ENCODE assay signal across 31 mouse cellular contexts in the genomic region with DNA sequence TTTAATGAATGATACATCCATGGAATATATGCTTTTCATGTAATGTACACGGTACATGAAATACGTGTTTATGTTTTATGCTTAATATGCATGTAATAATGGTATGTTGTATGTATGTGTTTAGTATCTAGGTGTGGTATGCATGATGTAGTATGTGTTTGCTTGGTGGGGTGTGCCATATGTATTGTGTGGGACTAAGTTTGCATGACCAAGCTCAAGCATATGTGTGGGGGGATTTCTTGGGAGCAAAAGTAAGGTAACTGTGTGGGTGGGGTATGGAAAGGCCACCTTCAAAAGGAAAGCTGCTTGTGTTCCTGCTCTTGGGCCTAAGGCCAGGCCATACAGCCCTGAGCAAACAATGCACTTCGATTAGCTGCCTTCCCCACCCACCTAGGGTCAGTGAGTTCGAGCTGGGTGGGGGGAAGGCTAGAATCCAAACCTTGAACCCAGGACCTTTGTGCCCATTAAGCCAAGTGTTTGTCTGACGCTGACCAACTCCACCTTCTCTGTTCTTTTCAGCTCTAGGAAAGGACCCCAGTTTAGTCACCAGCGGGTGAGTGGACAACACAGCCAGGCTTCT. TPM values are rescaled to one million over a fixed set of nuclear protein-coding genes. Genes with fewer than 3 reads are reported as not detected.
DNase-seq lines count a peak whose midpoint lies in the region; ATAC-seq and TF ChIP-seq lines count a peak whose summit lies in the region.
"Had no signal": no experiment of that assay in that cellular context is flagged by ENCODE, and none has a peak within 500 bp of the region (broad histone marks: within the 10 kb centered on the region; RNA-seq: fewer than 3 reads in every experiment).

No protein-coding gene starts in this region.

- TF ChIP-seq CTCF in stomach, postnatal 0 days (IDR thresholded peaks at IDR 0.05; ENCODE audit: low read depth), result no peak

- no peaks in the 10 kb centered on the region for H3K9me3 ChIP-seq in forebrain, embryonic 15.5 days
- no peaks in the 10 kb centered on the region for H3K9me3 ChIP-seq in forebrain, embryonic 10.5 days
- H3K9me3 ChIP-seq in midbrain, embryonic 11.5 days (ENCODE audit: control insufficient read depth, low read length), result no peaks in the 10 kb centered on the region
- H3K9me3 ChIP-seq in midbrain, embryonic 14.5 days (ENCODE audit: control insufficient read depth, low read length), result no peaks in the 10 kb centered on the region
- no peaks in the 10 kb centered on the region for H3K9me3 ChIP-seq in stomach, postnatal 0 days (ENCODE audit: control insufficient read depth, low read length)
- H3K9me3 ChIP-seq: embryonic facial prominence, embryonic 10.5 days; embryonic facial prominence, embryonic 13.5 days; forebrain, embryonic 13.5 days; heart, embryonic 10.5 days; heart, embryonic 13.5 days; hindbrain, embryonic 12.5 days; hindbrain, embryonic 15.5 days had no signal

- ATAC-seq in forebrain, embryonic 15.5 days (replicated peaks), result 0 out of 2 replicates have a peak, but pooled peaks have one; percentile 32
- ATAC-seq in midbrain, embryonic 11.5 days (ENCODE audit: low FRiP score), result no peak
- ATAC-seq in midbrain, embryonic 14.5 days (ENCODE audit: low FRiP score, low TSS enrichment), result no peak
- ATAC-seq in stomach, postnatal 0 days (ENCODE audit: low FRiP score, low TSS enrichment), result peak; percentile 59
- ATAC-seq: activated CD4-positive, CD25-positive, alpha-beta regulatory T cell, adult 4 months had no signal

- no peak overlapping the region for H3K4me3 ChIP-seq in forebrain, embryonic 15.5 days
- no peak overlapping the region for H3K4me3 ChIP-seq in forebrain, embryonic 10.5 days
- no peak overlapping the region for H3K4me3 ChIP-seq in midbrain, embryonic 11.5 days (ENCODE audit: low read depth, low read length)
- no peak overlapping the region for H3K4me3 ChIP-seq in midbrain, embryonic 14.5 days (replicated peaks; ENCODE audit: low read depth, low read length)
- H3K4me3 ChIP-seq in stomach, postnatal 0 days (ENCODE audit: low read depth, low read length), result no peak overlapping the region
- H3K4me3 ChIP-seq: embryonic facial prominence, embryonic 10.5 days; embryonic facial prominence, embryonic 13.5 days; erythroblast, embryonic 14.5 days; forebrain, embryonic 13.5 days; heart, adult 2 months; heart, embryonic 10.5 days; heart, embryonic 13.5 days; hindbrain, embryonic 12.5 days; hindbrain, embryonic 15.5 days had no signal

- H3K27me3 ChIP-seq in forebrain, embryonic 15.5 days, result no peaks in the 10 kb centered on the region
- no peaks in the 10 kb centered on the region for H3K27me3 ChIP-seq in forebrain, embryonic 10.5 days (ENCODE audit: poor library complexity, severe bottlenecking)
- H3K27me3 ChIP-seq in midbrain, embryonic 11.5 days (ENCODE audit: control insufficient read depth, insufficient read depth, low read length), result no peaks in the 10 kb centered on the region
- H3K27me3 ChIP-seq in midbrain, embryonic 14.5 days (ENCODE audit: control insufficient read depth, insufficient read depth, low read length), result no peaks in the 10 kb centered on the region
- no peaks in the 10 kb centered on the region for H3K27me3 ChIP-seq in stomach, postnatal 0 days (ENCODE audit: control insufficient read depth, insufficient read depth, low read length)
- H3K27me3 ChIP-seq: embryonic facial prominence, embryonic 13.5 days; forebrain, embryonic 13.5 days; heart, embryonic 13.5 days; hindbrain, embryonic 12.5 days; hindbrain, embryonic 15.5 days had no signal

- no peaks in the 10 kb centered on the region for H3K36me3 ChIP-seq in forebrain, embryonic 15.5 days
- no peaks in the 10 kb centered on the region for H3K36me3 ChIP-seq in forebrain, embryonic 10.5 days (replicated peaks)
- H3K36me3 ChIP-seq in midbrain, embryonic 11.5 days (ENCODE audit: control insufficient read depth, insufficient read depth, low read length), result no peaks in the 10 kb centered on the region
- H3K36me3 ChIP-seq in midbrain, embryonic 14.5 days (ENCODE audit: control insufficient read depth, insufficient read depth, low read length), result no peaks in the 10 kb centered on the region
- no peaks in the 10 kb centered on the region for H3K36me3 ChIP-seq in stomach, postnatal 0 days (ENCODE audit: control insufficient read depth, insufficient read depth, low read length)
- H3K36me3 ChIP-seq: embryonic facial prominence, embryonic 10.5 days; embryonic facial prominence, embryonic 13.5 days; heart, embryonic 10.5 days; heart, embryonic 13.5 days; hindbrain, embryonic 12.5 days; hindbrain, embryonic 15.5 days had no signal

- no peak overlapping the region for H3K27ac ChIP-seq in forebrain, embryonic 15.5 days (replicated peaks)
- H3K27ac ChIP-seq in forebrain, embryonic 10.5 days, result no peak overlapping the region
- no peak overlapping the region for H3K27ac ChIP-seq in midbrain, embryonic 11.5 days (ENCODE audit: low read depth, low read length)
- H3K27ac ChIP-seq in midbrain, embryonic 14.5 days (replicated peaks; ENCODE audit: low read depth, low read length), result no peak overlapping the region
- H3K27ac ChIP-seq in stomach, postnatal 0 days (replicated peaks), result no peak overlapping the region
- H3K27ac ChIP-seq: embryonic facial prominence, embryonic 10.5 days; embryonic facial prominence, embryonic 13.5 days; forebrain, embryonic 13.5 days; heart, adult 2 months; heart, embryonic 10.5 days; heart, embryonic 13.5 days; hindbrain, embryonic 12.5 days; hindbrain, embryonic 15.5 days had no signal

- H3K4me2 ChIP-seq in forebrain, embryonic 15.5 days (replicated peaks), result no peak overlapping the region
- H3K4me2 ChIP-seq in midbrain, embryonic 11.5 days, result no peak overlapping the region
- no peak overlapping the region for H3K4me2 ChIP-seq in midbrain, embryonic 14.5 days (ENCODE audit: low read length)
- no peak overlapping the region for H3K4me2 ChIP-seq in stomach, postnatal 0 days (replicated peaks; ENCODE audit: low read depth)
- H3K4me2 ChIP-seq: embryonic facial prominence, embryonic 13.5 days; forebrain, embryonic 13.5 days; heart, embryonic 13.5 days; hindbrain, embryonic 12.5 days; hindbrain, embryonic 15.5 days had no signal

- no peak overlapping the region for H3K9ac ChIP-seq in forebrain, embryonic 15.5 days (replicated peaks)
- H3K9ac ChIP-seq in midbrain, embryonic 11.5 days (ENCODE audit: low read length), result no peak overlapping the region
- H3K9ac ChIP-seq in midbrain, embryonic 14.5 days (replicated peaks; ENCODE audit: low read length), result no peak overlapping the region
- no peak overlapping the region for H3K9ac ChIP-seq in stomach, postnatal 0 days (ENCODE audit: low read length)
- H3K9ac ChIP-seq: embryonic facial prominence, embryonic 13.5 days; forebrain, embryonic 13.5 days; forebrain, postnatal 0 days; heart, embryonic 13.5 days; hindbrain, embryonic 12.5 days; hindbrain, embryonic 15.5 days had no signal

- 78% methylated on average over 6 of the region's 6 CpGs for WGBS in forebrain, embryonic 15.5 days
- 83% methylated on average over 6 of the region's 6 CpGs for WGBS in forebrain, embryonic 10.5 days
- 82% methylated on average over 5 of the region's 6 CpGs for WGBS in midbrain, embryonic 11.5 days
- 82% methylated on average over 6 of the region's 6 CpGs for WGBS in midbrain, embryonic 14.5 days
- WGBS in stomach, postnatal 0 days, result 60% methylated on average over 6 of the region's 6 CpGs

- no peak for TF ChIP-seq EP300 in stomach, postnatal 0 days (optimal IDR thresholded peaks at IDR 0.05)

- DNase-seq in forebrain, embryonic 10.5 days (ENCODE audit: extremely low spot score, low spot score), result no peak
- DNase-seq in midbrain, embryonic 11.5 days (ENCODE audit: low spot score, missing footprints), result peak; percentile 53
- DNase-seq in midbrain, embryonic 14.5 days, result no peak
- DNase-seq in stomach, postnatal 0 days (ENCODE audit: low spot score), result peak; percentile 47
- DNase-seq in kidney, postnatal 4 days, result no peak
- DNase-seq in frontal cortex, postnatal 25 days (ENCODE audit: low spot score in 2 of 2), result no peak
- DNase-seq: adrenal gland, adult 8-10 months; adrenal gland, postnatal 25 days; cerebellum, adult 11-12 months; cerebellum, adult 8-10 months; cerebellum, postnatal 36 days; embryo, embryonic 11 days; forebrain, postnatal 0 days; gastrocnemius, postnatal 25 days; heart, adult 2 months; heart, postnatal 14 days; heart, postnatal 4 days had no signal

- H3K4me1 ChIP-seq in forebrain, embryonic 15.5 days, result no peaks in the 10 kb centered on the region
- H3K4me1 ChIP-seq in forebrain, embryonic 10.5 days, result 0 out of 2 replicates have a peak, but pooled peaks cover 2% of the 10 kb centered on the region
- H3K4me1 ChIP-seq in midbrain, embryonic 11.5 days (ENCODE audit: control insufficient read depth, insufficient read depth, low read length), result no peaks in the 10 kb centered on the region
- H3K4me1 ChIP-seq in midbrain, embryonic 14.5 days (ENCODE audit: control insufficient read depth, insufficient read depth, low read length), result no peaks in the 10 kb centered on the region
- no peaks in the 10 kb centered on the region for H3K4me1 ChIP-seq in stomach, postnatal 0 days (replicated peaks; ENCODE audit: control insufficient read depth, insufficient read depth)
- H3K4me1 ChIP-seq: heart, embryonic 10.5 days; heart, embryonic 13.5 days had no signal

RNA-seq across cellular contexts. Expression of a gene that starts 1.8 kb away (rescaled TPM):
- polyA plus RNA-seq in forebrain, embryonic 15.5 days (2015; fragmentation: Nextera tagmentation; extraction: Ambion mirVana), result 0.46 and 0.52 TPM in 2 replicates
- 0.16 and 0.25 TPM in 2 replicates for polyA plus RNA-seq in forebrain, embryonic 10.5 days (2016; fragmentation: Nextera tagmentation; extraction: Ambion mirVana)
- polyA plus RNA-seq in midbrain, embryonic 11.5 days (2014; fragmentation: Nextera tagmentation; extraction: Ambion mirVana), result 0.26 and 0.27 TPM in 2 replicates
- polyA plus RNA-seq in midbrain, embryonic 14.5 days (2014; fragmentation: Nextera tagmentation; extraction: Ambion mirVana), result 1.2 and 1.7 TPM in 2 replicates
- polyA plus RNA-seq in stomach, postnatal 0 days (2015; fragmentation: Nextera tagmentation; extraction: Ambion mirVana), result 7.1 and 8.4 TPM in 2 replicates
- polyA plus RNA-seq: heart, adult 2 months had no signal

RNA-seq across cellular contexts. Expression of a gene that starts 32.7 kb away (rescaled TPM):
- polyA plus RNA-seq in forebrain, embryonic 15.5 days (2015; fragmentation: Nextera tagmentation; extraction: Ambion mirVana), result 33.2 and 34.6 TPM in 2 replicates
- 14.6 and 16.6 TPM in 2 replicates for polyA plus RNA-seq in forebrain, embryonic 10.5 days (2016; fragmentation: Nextera tagmentation; extraction: Ambion mirVana)
- 9.9 and 10.7 TPM in 2 replicates for polyA plus RNA-seq in midbrain, embryonic 11.5 days (2014; fragmentation: Nextera tagmentation; extraction: Ambion mirVana)
- polyA plus RNA-seq in midbrain, embryonic 14.5 days (2014; fragmentation: Nextera tagmentation; extraction: Ambion mirVana), result 36.3 and 38.5 TPM in 2 replicates
- 23.5 and 24.3 TPM in 2 replicates for polyA plus RNA-seq in stomach, postnatal 0 days (2015; fragmentation: Nextera tagmentation; extraction: Ambion mirVana)

RNA-seq across cellular contexts. Expression of a gene that starts 42.6 kb away (rescaled TPM):
- polyA plus RNA-seq in forebrain, embryonic 15.5 days (2015; fragmentation: Nextera tagmentation; extraction: Ambion mirVana), result not detected in 2 replicates
- not detected in 2 replicates for polyA plus RNA-seq in forebrain, embryonic 10.5 days (2016; fragmentation: Nextera tagmentation; extraction: Ambion mirVana)
- not detected in 2 replicates for polyA plus RNA-seq in midbrain, embryonic 11.5 days (2014; fragmentation: Nextera tagmentation; extraction: Ambion mirVana)
- polyA plus RNA-seq in midbrain, embryonic 14.5 days (2014; fragmentation: Nextera tagmentation; extraction: Ambion mirVana), result not detected in 2 replicates
- polyA plus RNA-seq in stomach, postnatal 0 days (2015; fragmentation: Nextera tagmentation; extraction: Ambion mirVana), result not detected in 2 replicates
- polyA plus RNA-seq: brain, embryonic 14.5 days; cortical plate, adult 2 months; embryonic facial prominence, embryonic 10.5 days; embryonic facial prominence, embryonic 13.5 days; erythroblast, embryonic 14.5 days; forebrain, embryonic 13.5 days; forebrain, postnatal 0 days; frontal cortex, adult 2 months; heart, adult 2 months; heart, embryonic 10.5 days; heart, embryonic 13.5 days; heart, embryonic 16.5 days; hindbrain, embryonic 12.5 days; hindbrain, embryonic 15.5 days had no signal

RNA-seq across cellular contexts. Expression of a gene that starts 46.2 kb away (rescaled TPM):
- polyA plus RNA-seq in forebrain, embryonic 15.5 days (2015; fragmentation: Nextera tagmentation; extraction: Ambion mirVana), result not detected in 2 replicates
- polyA plus RNA-seq in forebrain, embryonic 10.5 days (2016; fragmentation: Nextera tagmentation; extraction: Ambion mirVana), result not detected in 2 replicates
- not detected in 2 replicates for polyA plus RNA-seq in midbrain, embryonic 11.5 days (2014; fragmentation: Nextera tagmentation; extraction: Ambion mirVana)
- polyA plus RNA-seq in midbrain, embryonic 14.5 days (2014; fragmentation: Nextera tagmentation; extraction: Ambion mirVana), result not detected in 2 replicates
- polyA plus RNA-seq in stomach, postnatal 0 days (2015; fragmentation: Nextera tagmentation; extraction: Ambion mirVana), result not detected in 2 replicates
- polyA plus RNA-seq: activated CD4-positive, CD25-positive, alpha-beta regulatory T cell, adult 4 months; brain, embryonic 14.5 days; cortical plate, adult 2 months; embryonic facial prominence, embryonic 10.5 days; embryonic facial prominence, embryonic 13.5 days; erythroblast, embryonic 14.5 days; forebrain, embryonic 13.5 days; forebrain, postnatal 0 days; frontal cortex, adult 2 months; heart, embryonic 10.5 days; heart, embryonic 13.5 days; heart, embryonic 16.5 days; hindbrain, embryonic 12.5 days; hindbrain, embryonic 15.5 days had no signal

Comparison
In these comparisons a context has a peak if more than half of its experiments do, and no peak if none do; other contexts are left out.
1. DNase-seq: peak in midbrain, embryonic 11.5 days (single experiment) and stomach, postnatal 0 days (single experiment); none in forebrain, embryonic 10.5 days (single experiment), midbrain, embryonic 14.5 days (single experiment), kidney, postnatal 4 days (0 of 2) and frontal cortex, postnatal 25 days (0 of 2).
2. ATAC-seq: peak in forebrain, embryonic 15.5 days (single experiment) and stomach, postnatal 0 days (single experiment); none in midbrain, embryonic 11.5 days (single experiment) and midbrain, embryonic 14.5 days (single experiment).